Mouse (Mus musculus) kidney, postnatal 4 days (tissue): ENCODE results near the gene Ttc32.

Source experiments
- DNase-seq, 2 experiments: peaks; one replicate each; pipeline ENCODE4 v3.0.0; 2021; ENCODE audit warnings: mixed read lengths in 2 of 2

Gene Ttc32

GRCm38 (mm10) chr12:9046674-9047073 lies 16.9 kb downstream of the Ttc32 start:
- DNase-seq: no peak

- DNase-seq: no peak
These were observed 18.3 kb downstream of the Ttc32 start for GRCm38 (mm10) chr12:9048090-9048489.

- peak; percentile 27 to 35 for DNase-seq
These were observed 21.0 kb downstream of the Ttc32 start for GRCm38 (mm10) chr12:9050824-9051223.

GRCm38 (mm10) chr12:9052075-9052829 lies 22.5 kb downstream of the Ttc32 start:
- peak; percentile 87 to 88 for DNase-seq

DNA sequence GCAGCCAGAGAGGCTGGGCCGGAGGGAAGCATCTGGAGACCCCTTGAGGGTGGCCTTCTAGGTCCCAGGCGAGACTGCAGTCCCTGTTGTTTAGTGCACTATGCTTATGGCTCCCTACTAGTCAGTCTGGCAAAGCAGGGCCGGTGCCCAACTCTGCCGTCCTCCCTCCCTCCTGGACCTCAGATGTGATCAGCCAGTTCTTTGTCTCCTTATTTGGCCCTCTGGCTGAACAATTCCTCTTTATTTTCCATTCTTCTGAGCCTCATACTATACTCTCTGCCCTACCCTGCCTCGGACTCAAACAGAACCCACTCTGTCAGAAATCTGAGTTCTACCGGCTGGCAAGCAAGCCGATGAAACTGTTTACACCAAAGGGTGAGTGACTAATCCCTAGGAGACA lies 23.5 kb downstream of the Ttc32 start:
- no peak for DNase-seq

DNA sequence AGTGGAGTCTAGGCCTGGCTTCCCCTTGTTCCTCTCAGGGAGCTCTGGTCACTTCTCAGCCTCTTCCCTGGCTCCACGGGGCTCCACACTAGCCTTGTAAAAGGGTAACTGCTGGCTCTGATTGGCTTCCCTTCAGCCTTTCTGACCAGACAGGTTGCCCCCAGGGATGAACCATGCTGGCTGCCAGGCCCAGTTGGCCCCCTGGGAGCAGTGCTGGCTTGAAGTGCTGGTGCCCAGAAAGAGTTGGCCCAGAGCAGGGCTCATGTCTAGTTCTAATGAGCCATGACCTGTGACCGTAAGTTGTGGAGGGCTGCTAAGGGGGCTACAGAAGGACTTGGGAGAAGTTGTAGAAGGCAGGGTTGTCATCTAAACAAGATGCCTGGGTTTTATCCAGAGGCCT lies 24.2 kb downstream of the Ttc32 start:
- no peak for DNase-seq

DNA sequence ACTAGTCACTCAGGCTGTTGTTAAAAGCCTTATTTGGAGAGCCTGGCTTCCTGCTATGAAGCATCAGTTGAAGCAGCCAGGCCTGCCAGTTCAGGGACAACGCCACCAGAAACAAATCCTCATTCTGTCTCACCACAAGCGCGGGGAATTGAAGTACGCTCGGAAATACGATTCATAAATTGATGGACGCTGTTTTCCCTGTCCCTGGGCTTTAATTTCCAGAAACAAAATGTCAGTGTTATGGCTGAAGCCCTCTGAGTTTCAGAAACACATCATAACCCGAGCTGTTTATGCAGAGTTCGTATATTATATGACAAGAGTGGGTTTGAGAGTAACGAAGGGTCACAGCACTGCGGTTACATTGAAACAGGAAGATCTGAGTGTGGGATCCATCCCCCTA lies 25.5 kb downstream of the Ttc32 start:
- no peak for DNase-seq

DNA sequence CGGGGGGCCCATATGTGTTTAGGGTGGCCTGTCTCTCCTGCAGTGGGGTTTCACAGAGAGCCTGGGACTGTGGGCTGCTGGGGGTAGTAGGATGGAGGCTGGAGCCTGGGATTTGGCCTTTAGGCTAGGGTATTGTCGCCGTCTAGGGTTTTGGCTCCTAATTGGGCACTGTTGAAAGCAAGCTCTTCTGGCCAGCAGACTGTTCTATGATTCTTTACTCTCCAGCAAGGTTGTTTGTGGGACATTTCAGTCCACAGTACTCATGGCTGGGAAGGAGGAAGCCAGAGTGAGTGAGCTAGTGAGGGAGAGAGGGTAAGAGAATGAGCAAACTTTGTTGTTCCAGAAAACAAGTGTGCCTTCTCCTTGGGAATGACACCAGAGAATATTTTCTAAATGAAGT lies 29.7 kb downstream of the Ttc32 start:
- DNase-seq: no peak

- DNase-seq: no peak
These were observed 30.2 kb downstream of the Ttc32 start for GRCm38 (mm10) chr12:9059965-9060364.

- DNase-seq: no peak
These were observed 33.8 kb downstream of the Ttc32 start for GRCm38 (mm10) chr12:9063611-9064010.

- no peak for DNase-seq
These were observed 41.3 kb downstream of the Ttc32 start for GRCm38 (mm10) chr12:9071058-9071457.

DNA sequence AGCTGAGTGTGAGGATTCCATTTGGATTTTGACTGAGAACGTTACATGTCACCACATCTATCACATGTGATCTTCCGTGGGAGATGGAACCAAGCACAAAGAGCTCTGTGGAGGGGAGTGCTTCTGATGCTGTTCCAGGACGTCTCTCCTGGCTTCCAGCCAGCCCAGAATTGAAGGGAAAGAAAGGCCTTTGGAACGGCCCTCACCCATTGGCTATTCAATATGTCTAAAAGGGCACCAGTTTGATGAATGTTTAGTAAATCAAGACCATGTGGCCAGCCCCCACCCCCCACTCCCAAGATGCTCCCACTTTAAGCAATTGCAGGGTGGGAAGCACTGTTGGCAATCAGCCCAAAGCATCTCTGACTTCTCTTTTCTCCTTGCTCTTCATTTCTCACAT lies 41.7 kb downstream of the Ttc32 start:
- DNase-seq: no peak

- no peak for DNase-seq
These were observed 47.8 kb downstream of the Ttc32 start for GRCm38 (mm10) chr12:9077554-9078125.

GRCm38 (mm10) chr12:9090226-9090625 lies 60.4 kb downstream of the Ttc32 start:
- DNase-seq: no peak
